Mouse (Mus musculus) cortical plate, adult 2 months (tissue): ENCODE results near the gene Gzmm.

Experiments
- CTCF ChIP-seq: fragments of 200-500 bp; IDR thresholded peaks from 2 replicates; pipeline ENCODE4 v1.5.1; 2011; ENCODE audit warnings: mild to moderate bottlenecking, control low read depth, low read length; ENCODE audit not compliant: insufficient read depth; ENCODE audit errors: extremely low read depth
- POLR2A ChIP-seq: fragments of 200-500 bp; IDR thresholded peaks from 2 replicates; pipeline ENCODE4 v1.6.1; 2011; ENCODE audit warnings: mild to moderate bottlenecking, low read length, control low read depth; ENCODE audit not compliant: insufficient read depth; ENCODE audit errors: extremely low read depth

- TF ChIP-seq CTCF = no peak
- TF ChIP-seq POLR2A = no peak
Measured at GRCm38 (mm10) chr10:79661861-79662260, 27.0 kb upstream of the Gzmm start.
